Mouse (Mus musculus): ENCODE measurements around the gene Haus6. TPM values are rescaled to one million over a fixed set of nuclear protein-coding genes. Genes with fewer than 3 reads are reported as not detected.
"Not testable (repeated sequence)": the region's sequence is repeated elsewhere in the genome, so short reads cannot be mapped to it uniquely, and the experiment has no call there.

The Haus6 gene
- 3.3 TPM for polyA plus RNA-seq (2012; fragmentation: generic; extraction: Trizol)

GRCm38 (mm10) chr4:86611524-86612288, at the start of gene Haus6:
Gene Haus6 (minus strand): TSS chr4:86612055.
- H3K36me3 ChIP-seq (ENCODE audit: control insufficient read depth, insufficient read depth): peaks cover 6% of the 10 kb centered on the region

GRCm38 (mm10) chr4:86657176-86657575, 45.3 kb upstream of the Haus6 start:
- Histone ChIP-seq H3K36me3 (ENCODE audit: control insufficient read depth, insufficient read depth) (peaks cover 56% of the 10 kb centered on the region), H3K4me3 (no peak overlapping the region), H3K4me2 (ENCODE audit: low read depth) (no peak overlapping the region), H3K27me3 (ENCODE audit: control insufficient read depth, insufficient read depth, insufficient read length) (no peaks in the 10 kb centered on the region), H3K79me2 (ENCODE audit: control insufficient read depth, insufficient read depth) (no peaks in the 10 kb centered on the region), H3ac (ENCODE audit: control insufficient read depth, insufficient read length) (no peak overlapping the region)
- TF ChIP-seq MAX (IDR thresholded peaks at IDR 0.05; ENCODE audit: low read depth): no peak
- TF ChIP-seq E2F4 (IDR thresholded peaks at IDR 0.05; ENCODE audit: insufficient read depth): no peak
- no peak for TF ChIP-seq TCF12 (IDR thresholded peaks at IDR 0.05; ENCODE audit: insufficient read depth, poor library complexity, severe bottlenecking)
- no peak for TF ChIP-seq POLR2A (IDR thresholded peaks at IDR 0.05; ENCODE audit: insufficient read length, low read depth)
- no peak for TF ChIP-seq MYOG (IDR thresholded peaks at IDR 0.05; ENCODE audit: control insufficient read depth in 1 of 3, insufficient read depth in 1 of 3, insufficient read length in 2 of 3, low read depth in 2 of 3)
- TF ChIP-seq MYOD1 (IDR thresholded peaks at IDR 0.05; ENCODE audit: control insufficient read depth in 1 of 3, insufficient read length in 2 of 3, low read depth in 2 of 3): peak in 1 of 3 experiments; percentile 12

More at GRCm38 (mm10) chr4:86611524-86612288, at the start of gene Haus6:
- peak within 1 kb of the TSS; percentile 70 for H3K4me2 ChIP-seq (ENCODE audit: low read depth)
- no peaks in the 10 kb centered on the region for H3K27me3 ChIP-seq (ENCODE audit: control insufficient read depth, insufficient read depth, insufficient read length)
- peak within 1 kb of the TSS; percentile 80 for H3K4me3 ChIP-seq
- peak within 1 kb of the TSS; percentile 7 for H3ac ChIP-seq (ENCODE audit: control insufficient read depth, insufficient read length)
- TF ChIP-seq POLR2AphosphoS2 (IDR thresholded peaks at IDR 0.05; ENCODE audit: insufficient read length, low read depth) (peak; percentile 66), MYOG (IDR thresholded peaks at IDR 0.05; ENCODE audit: control insufficient read depth in 1 of 3, insufficient read depth in 1 of 3, insufficient read length in 2 of 3, low read depth in 2 of 3) (no peak), USF1 (IDR thresholded peaks at IDR 0.05; ENCODE audit: low read depth) (peak; percentile 55), E2F4 (IDR thresholded peaks at IDR 0.05; ENCODE audit: insufficient read depth) (peak; percentile 95), TCF3 (IDR thresholded peaks at IDR 0.05; ENCODE audit: insufficient read length, low read depth) (no peak), POLR2A (IDR thresholded peaks at IDR 0.05; ENCODE audit: insufficient read length, low read depth) (peak; percentile 42)
- H3K79me2 ChIP-seq (ENCODE audit: control insufficient read depth, insufficient read depth): peaks cover 41% of the 10 kb centered on the region

GRCm38 (mm10) chr4:86656410-86656809, 44.6 kb upstream of the Haus6 start:
- not testable (repeated sequence) for H3K27me3 ChIP-seq (ENCODE audit: control insufficient read depth, insufficient read depth, insufficient read length)
- H3K36me3 ChIP-seq (ENCODE audit: control insufficient read depth, insufficient read depth): peaks cover 50% of the 10 kb centered on the region

GRCm38 (mm10) chr4:86651686-86652384, 40.0 kb upstream of the Haus6 start:
- peaks cover 13% of the 10 kb centered on the region for H3K36me3 ChIP-seq (ENCODE audit: control insufficient read depth, insufficient read depth)
- no peaks in the 10 kb centered on the region for H3K27me3 ChIP-seq (ENCODE audit: control insufficient read depth, insufficient read depth, insufficient read length)
- H3K4me3 ChIP-seq: no peak overlapping the region
- H3K79me2 ChIP-seq (ENCODE audit: control insufficient read depth, insufficient read depth): no peaks in the 10 kb centered on the region
- H3ac ChIP-seq (ENCODE audit: control insufficient read depth, insufficient read length): no peak overlapping the region
- no peak overlapping the region for H3K4me2 ChIP-seq (ENCODE audit: low read depth)
- peak; percentile 40 for TF ChIP-seq POLR2AphosphoS2 (IDR thresholded peaks at IDR 0.05; ENCODE audit: insufficient read length, low read depth)
- TF ChIP-seq USF1 (IDR thresholded peaks at IDR 0.05; ENCODE audit: low read depth): no peak

More at GRCm38 (mm10) chr4:86656410-86656809, 44.6 kb upstream of the Haus6 start:
- H3K79me2 ChIP-seq (ENCODE audit: control insufficient read depth, insufficient read depth); H3K4me3 ChIP-seq; H3K4me2 ChIP-seq (ENCODE audit: low read depth); H3ac ChIP-seq (ENCODE audit: control insufficient read depth, insufficient read length): not testable (repeated sequence)

GRCm38 (mm10) chr4:86648394-86648793, 36.5 kb upstream of the Haus6 start:
- not testable (repeated sequence) for H3K36me3 ChIP-seq (ENCODE audit: control insufficient read depth, insufficient read depth); H3K27me3 ChIP-seq (ENCODE audit: control insufficient read depth, insufficient read depth, insufficient read length); H3K4me2 ChIP-seq (ENCODE audit: low read depth); H3ac ChIP-seq (ENCODE audit: control insufficient read depth, insufficient read length); H3K4me3 ChIP-seq; H3K79me2 ChIP-seq (ENCODE audit: control insufficient read depth, insufficient read depth)

GRCm38 (mm10) chr4:86637561-86637960, 25.7 kb upstream of the Haus6 start:
- not testable (repeated sequence) for H3K4me3 ChIP-seq; H3K27me3 ChIP-seq (ENCODE audit: control insufficient read depth, insufficient read depth, insufficient read length); H3K4me2 ChIP-seq (ENCODE audit: low read depth); H3K79me2 ChIP-seq (ENCODE audit: control insufficient read depth, insufficient read depth); H3K36me3 ChIP-seq (ENCODE audit: control insufficient read depth, insufficient read depth); H3ac ChIP-seq (ENCODE audit: control insufficient read depth, insufficient read length)

GRCm38 (mm10) chr4:86634873-86635272, 23.0 kb upstream of the Haus6 start:
- not testable (repeated sequence) for H3K79me2 ChIP-seq (ENCODE audit: control insufficient read depth, insufficient read depth); H3ac ChIP-seq (ENCODE audit: control insufficient read depth, insufficient read length); H3K4me2 ChIP-seq (ENCODE audit: low read depth); H3K36me3 ChIP-seq (ENCODE audit: control insufficient read depth, insufficient read depth); H3K27me3 ChIP-seq (ENCODE audit: control insufficient read depth, insufficient read depth, insufficient read length); H3K4me3 ChIP-seq

- not testable (repeated sequence) for H3K27me3 ChIP-seq (ENCODE audit: control insufficient read depth, insufficient read depth, insufficient read length); H3K4me2 ChIP-seq (ENCODE audit: low read depth); H3K79me2 ChIP-seq (ENCODE audit: control insufficient read depth, insufficient read depth); H3ac ChIP-seq (ENCODE audit: control insufficient read depth, insufficient read length); H3K4me3 ChIP-seq; H3K36me3 ChIP-seq (ENCODE audit: control insufficient read depth, insufficient read depth)
Measured at GRCm38 (mm10) chr4:86634312-86634711, 22.5 kb upstream of the Haus6 start.

- not testable (repeated sequence) for H3K27me3 ChIP-seq (ENCODE audit: control insufficient read depth, insufficient read depth, insufficient read length); H3K4me2 ChIP-seq (ENCODE audit: low read depth); H3ac ChIP-seq (ENCODE audit: control insufficient read depth, insufficient read length); H3K4me3 ChIP-seq; H3K36me3 ChIP-seq (ENCODE audit: control insufficient read depth, insufficient read depth); H3K79me2 ChIP-seq (ENCODE audit: control insufficient read depth, insufficient read depth)
Measured at GRCm38 (mm10) chr4:86632556-86632955, 20.7 kb upstream of the Haus6 start.

All from myocyte (in vitro differentiated cells).